Mouse (Mus musculus) neural tube, embryonic 12.5 days (tissue): Measurements from ENCODE around the gene Atp6v0e2. TPM values are rescaled to one million over a fixed set of nuclear protein-coding genes. Genes with fewer than 3 reads are reported as not detected.
"Not testable (repeated sequence)": the region's sequence is repeated elsewhere in the genome, so short reads cannot be mapped to it uniquely, and the experiment has no call there.

Experiments
- ATAC-seq: fragments of 200-750 bp; cut with Nextera tagmentation; 2 replicates; pipeline ENCODE4 v1.8.0; 2017; ENCODE audit warnings: low read depth, mild to moderate bottlenecking, moderate TSS enrichment, moderate library complexity; ENCODE audit not compliant: low FRiP score
- H3K27ac ChIP-seq: fragments of 300-500 bp; sonication (generic); 2 replicates; pipeline ENCODE4 v1.5.1; 2016
- H3K27me3 ChIP-seq: fragments of 300-500 bp; sonication (generic); replicated peaks from 2 replicates; pipeline ENCODE4 v1.6.1; 2016; ENCODE audit warnings: mild to moderate bottlenecking
- H3K36me3 ChIP-seq: fragments of 300-500 bp; sonication (generic); 2 replicates; pipeline ENCODE4 v1.6.1; 2016; ENCODE audit warnings: mild to moderate bottlenecking
- H3K4me1 ChIP-seq: fragments of 300-500 bp; sonication (generic); 2 replicates; pipeline ENCODE4 v1.6.1; 2016
- H3K4me2 ChIP-seq: fragments of 300-500 bp; sonication (generic); replicated peaks from 2 replicates; pipeline ENCODE4 v1.6.1; 2016; ENCODE audit warnings: mild to moderate bottlenecking
- H3K4me3 ChIP-seq: fragments of 300-500 bp; sonication (generic); 2 replicates; pipeline ENCODE4 v1.5.1; 2016
- H3K9ac ChIP-seq: fragments of 300-500 bp; sonication (generic); 2 replicates; pipeline ENCODE4 v1.6.1; 2016; ENCODE audit warnings: mild to moderate bottlenecking
- H3K9me3 ChIP-seq: fragments of 300-500 bp; sonication (generic); 2 replicates; pipeline ENCODE4 v1.6.1; 2016; ENCODE audit warnings: mild to moderate bottlenecking
- WGBS: fragments of 180-500 bp; shearing (Covaris S2); methylation state at CpG from one replicate; pipeline ENCODE4 v1.1.7; 2016; 5-methylcytosine and 5-hydroxymethylcytosine counted together
- polyA plus RNA-seq: library from polyadenylated mRNA; unstranded; fragments of >200 nt; fragmentation: Nextera tagmentation; extraction: Ambion mirVana; gene quantifications from 2 replicates; pipeline ENCODE4 v1.2.1, GENCODE M21; 2016

Gene Atp6v0e2
- polyA plus RNA-seq, 1 experiment from 2014 or later: 107 TPM

DNA sequence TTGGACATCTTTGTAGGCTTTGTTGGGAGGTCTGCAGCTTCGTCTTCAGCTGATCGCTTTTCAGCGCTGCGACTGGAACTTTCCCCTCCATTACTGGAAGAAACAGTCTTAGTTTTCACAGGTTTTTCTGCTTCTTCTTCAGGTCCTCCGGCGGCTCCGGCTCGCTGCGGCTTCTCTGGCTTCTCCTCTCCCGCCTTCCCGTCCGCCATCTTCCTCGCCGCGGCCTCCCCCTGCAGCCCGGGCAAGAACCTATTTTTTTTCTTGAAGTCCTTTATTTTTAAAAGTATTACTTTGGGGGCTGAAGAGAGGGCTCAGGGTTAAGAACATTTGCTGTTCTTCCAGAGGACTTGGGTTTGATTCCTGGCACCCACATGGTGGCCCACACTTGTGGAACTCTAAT is 12.5 kb upstream of the Atp6v0e2 start:
- not testable (repeated sequence) for H3K4me1 ChIP-seq, H3K27ac ChIP-seq, H3K9me3 ChIP-seq, H3K9ac ChIP-seq, ATAC-seq, H3K4me3 ChIP-seq, H3K27me3 ChIP-seq, H3K4me2 ChIP-seq
- peaks cover 10% of the 10 kb centered on the region; the same call in 1 of the 2 replicates for H3K36me3 ChIP-seq
- WGBS: 98% methylated on average over 16 of the region's 16 CpGs

DNA sequence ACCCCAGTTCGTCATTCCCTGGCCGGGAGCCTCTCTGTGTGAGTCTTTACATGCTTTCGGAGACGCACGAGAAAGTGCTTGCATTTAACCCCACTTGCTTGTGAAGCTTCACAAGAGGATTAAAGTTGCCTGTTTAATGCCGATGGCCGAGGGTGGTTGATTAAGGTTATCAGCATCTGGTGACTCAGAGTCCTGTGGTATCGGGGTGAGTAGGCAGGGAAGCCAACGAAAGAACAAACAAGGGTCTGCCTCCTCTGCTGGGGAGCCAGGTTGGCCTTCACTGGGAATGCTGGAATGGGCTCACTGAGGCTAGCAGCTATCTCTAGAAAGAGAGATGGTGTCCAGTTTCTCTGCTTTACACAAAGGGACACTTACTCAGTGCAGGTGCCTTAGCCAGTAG is 9.5 kb upstream of the Atp6v0e2 start:
- Histone ChIP-seq H3K36me3 (peaks cover 10% of the 10 kb centered on the region; the same call in 1 of the 2 replicates), H3K4me3 (no peak overlapping the region), H3K9me3 (no peaks in the 10 kb centered on the region), H3K4me2 (no peak overlapping the region), H3K4me1 (no peaks in the 10 kb centered on the region), H3K27ac (no peak overlapping the region), H3K9ac (no peak overlapping the region), H3K27me3 (no peaks in the 10 kb centered on the region)
- ATAC-seq: no peak
- 93% methylated on average over 9 of the region's 9 CpGs for WGBS

DNA sequence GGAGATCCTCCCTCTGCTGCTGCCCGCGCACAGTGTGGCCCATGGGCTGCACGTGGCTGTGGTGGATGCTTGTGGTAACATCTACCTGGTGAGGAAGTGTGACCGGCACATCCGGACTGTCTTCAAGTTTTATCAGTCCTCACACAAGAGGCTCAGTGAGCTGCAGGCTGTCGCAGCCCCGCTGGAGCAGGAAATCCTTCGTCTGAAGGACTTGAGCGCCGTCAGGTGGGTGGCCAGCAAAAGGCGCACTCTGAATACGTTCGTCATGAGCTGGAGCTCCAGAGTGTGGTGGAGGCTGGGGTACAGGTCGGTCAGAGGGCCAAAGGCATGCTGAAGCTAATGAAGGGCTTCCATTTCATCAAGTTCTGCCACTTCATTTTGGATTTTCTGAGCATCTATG is 8.2 kb upstream of the Atp6v0e2 start:
- no peak overlapping the region for H3K4me2 ChIP-seq
- H3K4me1 ChIP-seq: no peaks in the 10 kb centered on the region
- 77% methylated on average over 14 of the region's 14 CpGs for WGBS
- H3K4me3 ChIP-seq: no peak overlapping the region
- no peak overlapping the region for H3K9ac ChIP-seq
- ATAC-seq: no peak
- H3K27me3 ChIP-seq: no peaks in the 10 kb centered on the region
- H3K9me3 ChIP-seq: no peaks in the 10 kb centered on the region
- H3K36me3 ChIP-seq: peaks cover 10% of the 10 kb centered on the region; the same call in 1 of the 2 replicates
- H3K27ac ChIP-seq: no peak overlapping the region

DNA sequence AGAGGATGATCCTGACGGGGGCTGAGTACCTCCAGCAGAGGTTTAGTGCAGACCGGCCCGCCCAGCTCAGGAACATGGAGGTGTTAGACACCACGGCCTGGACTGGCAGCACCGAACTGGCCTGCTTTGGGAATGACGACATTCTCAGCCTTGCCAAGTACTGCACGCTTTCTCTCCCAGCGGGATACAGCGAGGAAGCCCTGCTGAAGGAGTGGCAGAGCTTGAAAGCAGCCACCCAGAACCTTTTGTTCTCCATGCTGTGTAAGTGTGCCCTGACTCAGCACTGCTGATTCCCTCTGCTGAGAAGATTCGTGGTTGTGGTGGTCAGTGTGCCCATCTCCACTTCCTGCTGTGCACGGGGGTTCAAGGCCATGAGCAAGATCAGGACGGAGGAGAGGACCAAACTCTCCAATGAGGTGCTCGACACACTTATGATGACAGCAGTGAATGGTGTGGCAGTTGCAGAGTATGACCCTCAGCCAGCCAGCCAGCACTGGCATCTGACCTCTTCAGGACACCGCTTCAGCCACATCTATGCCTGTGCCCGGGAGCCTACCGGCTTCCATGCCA is 7.5 kb upstream of the Atp6v0e2 start:
- no peak for ATAC-seq

DNA sequence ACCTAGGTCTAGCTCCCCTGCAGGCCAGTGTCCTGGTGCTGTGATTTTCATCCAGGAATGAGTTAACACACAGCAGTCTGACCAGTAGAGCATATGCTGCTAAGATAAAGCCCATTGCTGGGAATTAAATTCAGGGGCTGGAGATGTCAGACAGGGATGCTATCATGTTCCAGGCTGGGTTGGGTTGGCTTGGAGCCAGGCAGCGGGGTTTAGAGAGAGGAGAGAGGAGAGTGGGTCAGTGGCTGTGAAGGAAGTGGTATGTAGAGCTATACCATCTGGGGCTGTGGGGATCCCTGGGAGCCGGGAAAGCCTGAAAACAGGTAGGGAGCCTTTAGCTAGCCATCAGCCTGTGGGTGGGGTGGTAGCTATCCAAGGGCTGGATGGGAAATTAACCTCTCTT is 6.6 kb upstream of the Atp6v0e2 start:
- no peak for ATAC-seq
- Histone ChIP-seq H3K4me1 (no peaks in the 10 kb centered on the region), H3K36me3 (peaks cover 10% of the 10 kb centered on the region; the same call in 1 of the 2 replicates), H3K4me3 (no peak overlapping the region), H3K9me3 (no peaks in the 10 kb centered on the region), H3K27ac (no peak overlapping the region), H3K27me3 (no peaks in the 10 kb centered on the region), H3K9ac (no peak overlapping the region), H3K4me2 (no peak overlapping the region)
- 86% methylated on average over 2 of the region's 2 CpGs for WGBS

More for the DNA sequence above, 7.5 kb upstream of the Atp6v0e2 start:
- H3K36me3 ChIP-seq: peaks cover 10% of the 10 kb centered on the region; the same call in 1 of the 2 replicates
- no peak overlapping the region for H3K4me3 ChIP-seq
- no peaks in the 10 kb centered on the region for H3K27me3 ChIP-seq
- no peak overlapping the region for H3K9ac ChIP-seq
- H3K27ac ChIP-seq: no peak overlapping the region
- no peak overlapping the region for H3K4me2 ChIP-seq
- 88% methylated on average over 16 of the region's 16 CpGs for WGBS
- H3K9me3 ChIP-seq: no peaks in the 10 kb centered on the region
- no peaks in the 10 kb centered on the region for H3K4me1 ChIP-seq

DNA sequence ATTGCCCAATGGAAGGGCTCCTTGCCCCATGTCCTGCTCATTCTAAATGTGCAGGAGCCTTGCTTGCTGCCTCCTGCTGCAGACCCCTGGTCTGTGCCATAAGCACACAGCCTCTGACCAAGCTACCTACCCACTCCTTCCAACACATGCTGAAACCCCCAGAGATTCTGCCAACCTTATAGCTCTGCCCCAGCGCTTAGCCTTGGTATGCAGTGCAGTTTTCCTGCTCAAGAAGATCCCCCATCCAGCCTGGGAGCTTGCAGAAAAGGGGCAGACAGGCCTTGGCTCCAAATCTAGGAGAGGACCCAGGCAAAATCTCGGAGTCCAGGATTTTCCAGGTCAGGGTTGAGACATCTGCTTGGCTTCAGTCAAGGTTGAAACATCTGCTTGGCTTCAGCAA is 3.9 kb upstream of the Atp6v0e2 start:
- H3K27me3 ChIP-seq: no peaks in the 10 kb centered on the region
- peaks cover 7% of the 10 kb centered on the region; the same call in 1 of the 2 replicates for H3K36me3 ChIP-seq
- H3K4me3 ChIP-seq: no peak overlapping the region
- WGBS: 73% methylated on average over 2 of the region's 2 CpGs
- no peak overlapping the region for H3K4me2 ChIP-seq
- ATAC-seq: no peak
- H3K4me1 ChIP-seq: peaks cover 15% of the 10 kb centered on the region
- H3K9ac ChIP-seq: no peak overlapping the region
- H3K9me3 ChIP-seq: no peaks in the 10 kb centered on the region
- H3K27ac ChIP-seq: no peak overlapping the region

DNA sequence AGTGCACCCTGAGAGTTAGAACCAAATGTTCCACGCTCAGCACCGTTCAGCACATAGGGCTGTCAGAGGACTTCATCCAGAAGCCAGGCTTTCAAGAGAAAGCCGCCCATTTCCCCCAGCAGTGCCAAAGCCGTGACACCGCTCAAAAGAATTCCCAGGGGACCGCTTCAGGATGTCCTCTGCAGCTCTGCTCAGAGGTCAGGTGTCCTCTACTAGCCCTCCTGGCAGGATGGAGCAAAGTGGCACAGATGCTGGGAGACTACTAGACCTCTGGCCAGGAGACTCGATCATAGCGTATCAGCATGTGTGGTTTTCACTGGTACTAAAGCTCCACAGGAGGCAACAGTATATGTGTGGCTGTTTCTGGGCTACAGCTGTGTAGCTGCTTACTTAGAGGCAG is 2.5 kb upstream of the Atp6v0e2 start:
- H3K36me3 ChIP-seq: no peaks in the 10 kb centered on the region
- H3K27ac ChIP-seq: no peak overlapping the region
- H3K9ac ChIP-seq: no peak overlapping the region
- H3K9me3 ChIP-seq: no peaks in the 10 kb centered on the region
- peaks cover 23% of the 10 kb centered on the region for H3K4me1 ChIP-seq
- WGBS: 79% methylated on average over 8 of the region's 8 CpGs
- H3K4me2 ChIP-seq: no peak overlapping the region
- H3K27me3 ChIP-seq: no peaks in the 10 kb centered on the region
- no peak overlapping the region for H3K4me3 ChIP-seq
- no peak for ATAC-seq

DNA sequence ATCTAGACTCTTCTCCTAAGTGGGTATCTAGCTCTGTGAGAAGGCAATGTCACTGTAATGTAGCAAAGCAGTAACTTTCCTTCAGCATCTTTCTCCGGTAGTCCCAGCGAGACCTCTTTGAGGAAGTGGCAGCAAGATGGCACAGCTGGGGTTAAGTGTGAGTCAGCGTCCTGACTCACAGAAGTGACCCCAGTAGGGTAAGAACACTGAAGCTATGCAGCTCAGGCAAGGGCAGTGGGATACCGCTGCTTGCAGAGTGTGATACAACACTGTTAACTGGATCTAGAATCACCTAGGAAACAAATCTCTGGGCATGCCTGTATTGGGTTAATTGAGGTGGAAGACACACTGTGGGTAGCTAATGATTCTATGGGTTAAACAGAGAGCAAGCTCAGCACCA is 1.3 kb upstream of the Atp6v0e2 start:
- peaks cover 23% of the 10 kb centered on the region for H3K4me1 ChIP-seq
- H3K27ac ChIP-seq: no peak overlapping the region
- H3K9ac ChIP-seq: no peak overlapping the region
- no peak overlapping the region for H3K4me2 ChIP-seq
- peaks cover 4% of the 10 kb centered on the region; the same call in 1 of the 2 replicates for H3K36me3 ChIP-seq
- WGBS: 73% methylated on average over 4 of the region's 4 CpGs
- H3K27me3 ChIP-seq: no peaks in the 10 kb centered on the region
- ATAC-seq: no peak
- no peak overlapping the region for H3K4me3 ChIP-seq
- H3K9me3 ChIP-seq: no peaks in the 10 kb centered on the region

DNA sequence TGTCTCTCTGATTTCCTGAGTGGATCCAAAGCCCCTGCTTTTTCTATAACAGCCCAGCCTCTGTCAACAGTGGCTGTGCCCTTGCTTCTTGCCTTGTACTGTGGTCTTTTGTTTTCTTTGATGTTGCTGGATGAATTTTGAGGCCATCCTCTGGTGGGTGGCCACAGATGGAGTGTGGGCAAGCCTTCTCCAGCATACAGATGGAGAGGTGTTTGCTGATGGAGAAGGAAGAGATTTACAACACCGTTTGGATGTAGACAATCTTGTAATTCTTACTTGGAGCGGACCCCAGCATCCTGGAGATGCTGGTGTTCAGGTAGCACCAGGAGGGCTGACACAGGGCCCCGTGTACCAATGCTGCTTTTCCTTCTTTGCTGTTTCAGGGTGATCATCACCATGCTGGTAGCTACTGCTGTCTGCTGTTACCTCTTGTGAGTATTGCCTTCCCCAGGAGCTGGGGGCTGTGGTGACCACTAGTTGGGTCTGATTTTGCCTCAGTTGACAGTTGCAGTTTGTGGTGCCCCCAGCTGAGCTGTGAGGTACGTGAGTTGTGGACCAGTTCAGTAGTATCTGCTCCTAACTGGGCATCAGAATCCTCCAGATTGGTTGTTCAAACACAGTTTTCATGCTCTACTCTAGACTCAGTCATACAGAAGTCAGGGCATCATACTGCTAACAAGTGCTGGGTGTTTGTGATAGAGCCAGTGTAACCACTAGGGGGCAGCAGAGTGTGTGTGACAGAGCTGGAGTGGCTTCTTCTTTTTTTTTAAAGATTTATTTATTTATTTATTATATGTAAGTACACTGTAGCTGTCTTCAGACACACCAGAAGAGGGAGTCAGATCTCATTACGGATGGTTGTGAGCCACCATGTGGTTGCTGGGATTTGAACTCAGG is 1.7 kb downstream of the Atp6v0e2 start:
- ATAC-seq: no peak
- H3K4me1 ChIP-seq: peaks cover 26% of the 10 kb centered on the region
- no peaks in the 10 kb centered on the region for H3K9me3 ChIP-seq
- no peak overlapping the region for H3K4me3 ChIP-seq
- peak overlapping the region; percentile 86; the same call in 1 of the 2 replicates for H3K9ac ChIP-seq
- WGBS: 70% methylated on average over 5 of the region's 5 CpGs
- H3K27me3 ChIP-seq: no peaks in the 10 kb centered on the region
- H3K4me2 ChIP-seq: peak overlapping the region; percentile 90
- H3K36me3 ChIP-seq: peaks cover 10% of the 10 kb centered on the region; the same call in 1 of the 2 replicates
- no peak overlapping the region for H3K27ac ChIP-seq

DNA sequence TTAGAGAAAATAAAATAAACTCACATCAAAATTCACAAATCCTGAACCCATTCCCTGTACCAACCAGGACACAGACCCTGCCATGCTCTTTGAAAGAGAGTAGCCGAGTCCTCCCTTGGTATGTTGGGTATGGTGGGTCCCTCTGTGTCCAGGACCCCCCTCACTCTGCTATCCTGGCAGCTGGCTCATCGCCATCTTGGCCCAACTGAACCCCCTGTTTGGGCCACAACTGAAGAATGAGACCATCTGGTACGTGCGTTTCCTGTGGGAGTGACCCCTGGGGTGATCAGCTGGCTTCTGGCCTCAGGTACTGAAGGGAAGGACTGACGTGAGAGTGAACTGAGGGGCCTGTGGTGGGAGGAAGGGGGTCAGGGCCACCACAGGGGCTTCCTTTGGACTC is 2.4 kb downstream of the Atp6v0e2 start:
- no peak overlapping the region for H3K27ac ChIP-seq
- H3K4me2 ChIP-seq: no peak overlapping the region
- H3K36me3 ChIP-seq: peaks cover 10% of the 10 kb centered on the region; the same call in 1 of the 2 replicates
- no peak for ATAC-seq
- WGBS: 56% methylated on average over 5 of the region's 5 CpGs
- H3K9me3 ChIP-seq: no peaks in the 10 kb centered on the region
- H3K27me3 ChIP-seq: no peaks in the 10 kb centered on the region
- H3K4me1 ChIP-seq: peaks cover 26% of the 10 kb centered on the region
- no peak overlapping the region for H3K4me3 ChIP-seq
- H3K9ac ChIP-seq: no peak overlapping the region

DNA sequence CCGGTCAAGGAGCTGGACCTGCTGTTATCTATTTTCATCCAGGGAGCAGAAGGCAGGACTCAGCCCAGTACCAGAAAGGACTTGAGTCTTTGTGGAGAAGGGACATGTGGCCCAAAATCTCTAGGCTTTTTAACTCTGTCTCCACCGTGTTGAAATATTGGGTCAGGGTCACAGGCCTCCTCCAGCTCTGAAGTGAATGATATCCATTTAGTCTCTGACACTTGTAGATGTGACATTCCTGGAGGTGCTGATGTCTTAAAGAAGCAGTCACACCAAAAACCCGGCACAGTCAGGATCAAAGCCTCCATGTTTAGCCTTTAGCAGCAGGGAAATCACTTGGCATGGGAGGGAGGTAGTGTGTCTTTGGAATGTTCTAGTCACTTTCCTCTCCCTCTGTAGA is 3.3 kb downstream of the Atp6v0e2 start:
- Histone ChIP-seq H3K4me3 (no peak overlapping the region), H3K36me3 (peaks cover 10% of the 10 kb centered on the region; the same call in 1 of the 2 replicates), H3K4me1 (peaks cover 26% of the 10 kb centered on the region), H3K4me2 (no peak overlapping the region), H3K27ac (no peak overlapping the region), H3K9ac (no peak overlapping the region), H3K27me3 (no peaks in the 10 kb centered on the region), H3K9me3 (no peaks in the 10 kb centered on the region)
- ATAC-seq: no peak
- 66% methylated on average over 3 of the region's 3 CpGs for WGBS

DNA sequence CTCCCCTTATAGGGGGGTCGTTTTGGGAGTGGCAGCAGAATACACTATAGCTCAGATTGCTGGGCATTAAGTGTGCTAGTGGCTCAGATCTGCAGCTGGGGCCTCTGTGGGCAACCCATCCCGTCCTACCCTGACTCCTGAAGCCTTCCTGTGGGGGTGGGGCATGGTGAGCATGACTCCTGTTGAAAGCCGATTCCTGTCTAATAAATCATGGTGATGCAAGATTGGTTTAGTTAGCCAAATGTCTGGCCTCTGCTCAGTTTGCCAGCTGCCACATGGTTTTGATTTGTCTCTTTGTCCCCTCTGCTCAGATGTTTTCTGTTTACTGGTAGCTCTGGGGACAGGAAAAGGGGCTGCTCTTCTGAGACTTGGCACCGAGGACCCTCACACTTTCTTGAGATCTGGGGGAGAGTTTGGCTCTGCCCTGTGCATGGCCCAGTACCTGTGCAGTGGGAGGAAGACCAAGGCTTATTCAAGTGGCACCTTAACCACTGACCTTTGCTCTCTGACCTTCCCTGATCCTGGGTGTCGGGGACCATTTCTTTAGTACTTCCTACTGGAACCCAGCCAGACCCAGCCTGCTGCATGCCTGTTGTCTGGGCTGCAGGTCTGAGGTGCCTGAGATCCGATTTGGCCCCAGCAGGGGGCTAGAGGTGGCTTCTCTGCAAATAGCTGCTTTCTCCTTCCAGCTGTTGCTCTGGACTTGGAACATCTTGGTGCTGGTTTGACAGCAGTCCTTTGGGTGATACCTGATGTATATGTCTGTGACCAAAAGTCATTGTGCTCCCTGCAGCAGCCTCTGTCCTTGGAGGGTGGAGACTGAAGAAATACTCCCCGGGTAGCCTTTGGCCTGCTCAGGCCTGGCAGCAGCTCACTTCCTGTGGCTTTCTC is 4.4 kb downstream of the Atp6v0e2 start:
- no peak overlapping the region for H3K4me3 ChIP-seq
- ATAC-seq: no peak
- H3K36me3 ChIP-seq: peaks cover 10% of the 10 kb centered on the region; the same call in 1 of the 2 replicates
- no peak overlapping the region for H3K9ac ChIP-seq
- 39% methylated on average over 7 of the region's 7 CpGs for WGBS
- H3K9me3 ChIP-seq: no peaks in the 10 kb centered on the region
- no peaks in the 10 kb centered on the region for H3K27me3 ChIP-seq
- no peak overlapping the region for H3K27ac ChIP-seq
- peaks cover 22% of the 10 kb centered on the region for H3K4me1 ChIP-seq
- H3K4me2 ChIP-seq: no peak overlapping the region
